Mouse (Mus musculus) erythroblast, embryonic 14.5 days (primary cell): ENCODE measurements around the gene Rnft2.

Source experiments
- GATA1 ChIP-seq: IDR thresholded peaks from 2 replicates; pipeline ENCODE4 v1.6.1; 2012; ENCODE audit warnings: low read length, inconsistent platforms, mixed read lengths
- TAL1 ChIP-seq: IDR thresholded peaks from 3 replicates; pipeline ENCODE4 v1.6.1; 2012; ENCODE audit warnings: low read length, inconsistent platforms, mixed read lengths

DNA sequence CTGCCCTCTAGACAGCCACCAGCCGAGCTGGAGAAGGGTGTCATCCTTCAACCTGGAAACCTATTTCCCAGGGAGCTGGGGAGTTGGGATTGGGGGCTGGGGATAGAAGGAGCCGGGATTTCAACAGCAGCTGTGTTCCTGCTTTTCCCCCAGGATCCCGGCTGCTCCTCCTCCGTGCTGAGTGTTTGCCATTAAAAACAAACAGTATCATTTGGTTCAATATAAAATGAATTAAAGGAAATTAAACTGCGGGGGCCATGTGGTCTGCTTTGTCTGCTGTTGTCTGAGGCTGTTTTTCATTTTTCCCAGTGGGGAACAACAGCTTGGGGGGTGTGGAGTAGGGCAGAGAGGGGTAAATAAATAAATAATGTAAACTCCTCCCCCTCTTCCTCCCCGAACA, 27.5 kb downstream of the Rnft2 start:
- TF ChIP-seq GATA1, result no peak
- TF ChIP-seq TAL1, result no peak
